Mouse (Mus musculus): ENCODE results near the gene Dmp1. TPM values are rescaled to one million over a fixed set of nuclear protein-coding genes. Genes with fewer than 3 reads are reported as not detected.

Gene Dmp1
- polyA plus RNA-seq, 1 experiment from 2014 or later: 0.30 TPM

- Histone ChIP-seq H3K36me3 (ENCODE audit: control insufficient read depth, insufficient read depth) (no peaks in the 10 kb centered on the region), H3K4me2 (replicated peaks; ENCODE audit: low read depth) (no peak overlapping the region), H3K9ac (ENCODE audit: low read depth, low read length) (no peak overlapping the region), H3K4me3 (ENCODE audit: low read depth, low read length) (no peak overlapping the region), H3K9me3 (ENCODE audit: control insufficient read depth) (no peaks in the 10 kb centered on the region), H3K27ac (ENCODE audit: low read depth, low read length) (no peak overlapping the region), H3K4me1 (replicated peaks; ENCODE audit: control insufficient read depth, insufficient read depth, low read length) (no peaks in the 10 kb centered on the region), H3K27me3 (replicated peaks; ENCODE audit: control insufficient read depth, insufficient read depth, low read length) (no peaks in the 10 kb centered on the region)
- ATAC-seq: no peak
- WGBS: 80% methylated on average over 11 of the region's 11 CpGs
- no peak for TF ChIP-seq CTCF (IDR thresholded peaks at IDR 0.05; ENCODE audit: low read depth)
Observed at GRCm38 (mm10) chr5:104212531-104212930, 10.1 kb downstream of the Dmp1 start.

- ATAC-seq: no peak
Observed at GRCm38 (mm10) chr5:104218926-104219325, 16.5 kb downstream of the Dmp1 start.

GRCm38 (mm10) chr5:104224299-104224698, 21.9 kb downstream of the Dmp1 start:
- no peak overlapping the region for H3K9ac ChIP-seq (ENCODE audit: low read depth, low read length)
- H3K4me3 ChIP-seq (ENCODE audit: low read depth, low read length): no peak overlapping the region
- H3K27ac ChIP-seq (ENCODE audit: low read depth, low read length): no peak overlapping the region
- WGBS: 30% methylated on average over 3 of the region's 3 CpGs
- TF ChIP-seq CTCF (IDR thresholded peaks at IDR 0.05; ENCODE audit: low read depth): no peak
- H3K9me3 ChIP-seq (ENCODE audit: control insufficient read depth): no peaks in the 10 kb centered on the region
- H3K4me1 ChIP-seq (replicated peaks; ENCODE audit: control insufficient read depth, insufficient read depth, low read length): 0 out of 2 replicates have a peak, but pooled peaks cover 4% of the 10 kb centered on the region
- ATAC-seq: no peak
- no peaks in the 10 kb centered on the region for H3K36me3 ChIP-seq (ENCODE audit: control insufficient read depth, insufficient read depth)
- peaks cover 11% of the 10 kb centered on the region for H3K27me3 ChIP-seq (replicated peaks; ENCODE audit: control insufficient read depth, insufficient read depth, low read length)
- H3K4me2 ChIP-seq (replicated peaks; ENCODE audit: low read depth): no peak overlapping the region

More at GRCm38 (mm10) chr5:104218926-104219325, 16.5 kb downstream of the Dmp1 start:
- no peaks in the 10 kb centered on the region for H3K9me3 ChIP-seq (ENCODE audit: control insufficient read depth)
- H3K27me3 ChIP-seq (replicated peaks; ENCODE audit: control insufficient read depth, insufficient read depth, low read length): peaks cover 7% of the 10 kb centered on the region; the same call in 1 of the 2 replicates
- whole genome bisulfite sequencing: 23% methylated on average over 5 of the region's 5 CpGs
- no peak overlapping the region for H3K27ac ChIP-seq (ENCODE audit: low read depth, low read length)
- H3K4me1 ChIP-seq (replicated peaks; ENCODE audit: control insufficient read depth, insufficient read depth, low read length): no peaks in the 10 kb centered on the region
- no peak overlapping the region for H3K4me3 ChIP-seq (ENCODE audit: low read depth, low read length)
- no peaks in the 10 kb centered on the region for H3K36me3 ChIP-seq (ENCODE audit: control insufficient read depth, insufficient read depth)
- peak; percentile 82 for TF ChIP-seq CTCF (IDR thresholded peaks at IDR 0.05; ENCODE audit: low read depth)
- H3K9ac ChIP-seq (ENCODE audit: low read depth, low read length): no peak overlapping the region
- H3K4me2 ChIP-seq (replicated peaks; ENCODE audit: low read depth): no peak overlapping the region

GRCm38 (mm10) chr5:104224750-104225149, 22.3 kb downstream of the Dmp1 start:
- Histone ChIP-seq H3K4me1 (replicated peaks; ENCODE audit: control insufficient read depth, insufficient read depth, low read length) (0 out of 2 replicates have a peak, but pooled peaks cover 4% of the 10 kb centered on the region), H3K9me3 (ENCODE audit: control insufficient read depth) (no peaks in the 10 kb centered on the region), H3K4me3 (ENCODE audit: low read depth, low read length) (no peak overlapping the region), H3K27me3 (replicated peaks; ENCODE audit: control insufficient read depth, insufficient read depth, low read length) (peaks cover 11% of the 10 kb centered on the region), H3K36me3 (ENCODE audit: control insufficient read depth, insufficient read depth) (no peaks in the 10 kb centered on the region), H3K9ac (ENCODE audit: low read depth, low read length) (no peak overlapping the region), H3K27ac (ENCODE audit: low read depth, low read length) (no peak overlapping the region), H3K4me2 (replicated peaks; ENCODE audit: low read depth) (no peak overlapping the region)
- peak; percentile 65; the same call in 1 of the 2 replicates for ATAC-seq
- no peak for TF ChIP-seq CTCF (IDR thresholded peaks at IDR 0.05; ENCODE audit: low read depth)

GRCm38 (mm10) chr5:104228497-104228896, 26.1 kb downstream of the Dmp1 start:
- H3K36me3 ChIP-seq (ENCODE audit: control insufficient read depth, insufficient read depth): no peaks in the 10 kb centered on the region
- no peaks in the 10 kb centered on the region for H3K9me3 ChIP-seq (ENCODE audit: control insufficient read depth)
- no peak for ATAC-seq
- H3K4me3 ChIP-seq (ENCODE audit: low read depth, low read length): no peak overlapping the region
- 0 out of 2 replicates have a peak, but pooled peaks cover 4% of the 10 kb centered on the region for H3K4me1 ChIP-seq (replicated peaks; ENCODE audit: control insufficient read depth, insufficient read depth, low read length)
- H3K27ac ChIP-seq (ENCODE audit: low read depth, low read length): no peak overlapping the region
- no peak for TF ChIP-seq CTCF (IDR thresholded peaks at IDR 0.05; ENCODE audit: low read depth)
- H3K4me2 ChIP-seq (replicated peaks; ENCODE audit: low read depth): no peak overlapping the region
- peaks cover 4% of the 10 kb centered on the region for H3K27me3 ChIP-seq (replicated peaks; ENCODE audit: control insufficient read depth, insufficient read depth, low read length)
- no peak overlapping the region for H3K9ac ChIP-seq (ENCODE audit: low read depth, low read length)
- 59% methylated on average over 1 of the region's 1 CpGs for WGBS

- no peaks in the 10 kb centered on the region for H3K36me3 ChIP-seq (ENCODE audit: control insufficient read depth, insufficient read depth)
- 82% methylated on average over 8 of the region's 8 CpGs for WGBS
- H3K27ac ChIP-seq (ENCODE audit: low read depth, low read length): no peak overlapping the region
- ATAC-seq: no peak
- no peak overlapping the region for H3K4me3 ChIP-seq (ENCODE audit: low read depth, low read length)
- no peaks in the 10 kb centered on the region for H3K9me3 ChIP-seq (ENCODE audit: control insufficient read depth)
- no peak overlapping the region for H3K4me2 ChIP-seq (replicated peaks; ENCODE audit: low read depth)
- no peaks in the 10 kb centered on the region for H3K27me3 ChIP-seq (replicated peaks; ENCODE audit: control insufficient read depth, insufficient read depth, low read length)
- no peak for TF ChIP-seq CTCF (IDR thresholded peaks at IDR 0.05; ENCODE audit: low read depth)
- no peak overlapping the region for H3K9ac ChIP-seq (ENCODE audit: low read depth, low read length)
- no peaks in the 10 kb centered on the region for H3K4me1 ChIP-seq (replicated peaks; ENCODE audit: control insufficient read depth, insufficient read depth, low read length)
Observed at GRCm38 (mm10) chr5:104236741-104237140, 34.3 kb downstream of the Dmp1 start.
